Mouse (Mus musculus) neural tube, embryonic 15.5 days (tissue): ENCODE measurements at regions not wholly inside any gene's neighbourhood (a gene's known extent, or its start where the extent isn't known, plus 50 kb on each side); places are given as distances from the start of the nearest gene placed in this dataset.

ENCODE experiments used
- ATAC-seq: fragments of 200-750 bp; cut with Nextera tagmentation; 2 replicates; pipeline ENCODE4 v1.8.0; 2017; ENCODE audit warnings: mild to moderate bottlenecking, moderate TSS enrichment, moderate library complexity; ENCODE audit not compliant: low FRiP score
- H3K27ac ChIP-seq: fragments of 300-500 bp; sonication (generic); replicated peaks from 2 replicates; pipeline ENCODE4 v1.5.1; 2015; ENCODE audit warnings: mild to moderate bottlenecking, inconsistent platforms
- H3K27me3 ChIP-seq: fragments of 300-500 bp; sonication (generic); replicated peaks from 2 replicates; pipeline ENCODE4 v1.6.1; 2015; ENCODE audit warnings: inconsistent platforms
- H3K36me3 ChIP-seq: fragments of 300-500 bp; sonication (generic); 2 replicates; pipeline ENCODE4 v1.6.1; 2015; ENCODE audit warnings: inconsistent platforms
- H3K4me1 ChIP-seq: fragments of 300-500 bp; sonication (generic); 2 replicates; pipeline ENCODE4 v1.6.1; 2015; ENCODE audit warnings: inconsistent platforms
- H3K4me2 ChIP-seq: fragments of 300-500 bp; sonication (generic); 2 replicates; pipeline ENCODE4 v1.6.1; 2015; ENCODE audit warnings: inconsistent platforms, mild to moderate bottlenecking, moderate library complexity
- H3K4me3 ChIP-seq: fragments of 300-500 bp; sonication (generic); replicated peaks from 2 replicates; pipeline ENCODE4 v1.5.1; 2015; ENCODE audit warnings: mild to moderate bottlenecking, inconsistent platforms
- H3K9ac ChIP-seq: fragments of 300-500 bp; sonication (generic); replicated peaks from 2 replicates; pipeline ENCODE4 v1.6.1; 2015; ENCODE audit warnings: mild to moderate bottlenecking, inconsistent platforms
- H3K9me3 ChIP-seq: fragments of 300-500 bp; sonication (generic); replicated peaks from 2 replicates; pipeline ENCODE4 v1.6.1; 2016; ENCODE audit warnings: inconsistent platforms
- WGBS: fragments of 180-500 bp; shearing (Covaris S2); methylation state at CpG from one replicate; pipeline ENCODE4 v1.1.7; 2015; ENCODE audit warnings: mixed read lengths; 5-methylcytosine and 5-hydroxymethylcytosine counted together

- Histone ChIP-seq H3K9ac (no peak overlapping the region), H3K27me3 (no peaks in the 10 kb centered on the region), H3K27ac (no peak overlapping the region), H3K36me3 (no peaks in the 10 kb centered on the region), H3K9me3 (no peaks in the 10 kb centered on the region), H3K4me1 (no peaks in the 10 kb centered on the region), H3K4me2 (no peak overlapping the region), H3K4me3 (no peak overlapping the region)
- ATAC-seq, result no peak
- WGBS, result 87% methylated on average over 4 of the region's 4 CpGs
Observed at GRCm38 (mm10) chr14:76714727-76715126, 158.0 kb upstream of the Serp2 start.

- Histone ChIP-seq H3K9me3 (no peaks in the 10 kb centered on the region), H3K4me1 (no peaks in the 10 kb centered on the region), H3K36me3 (no peaks in the 10 kb centered on the region), H3K4me3 (no peak overlapping the region), H3K9ac (no peak overlapping the region), H3K4me2 (no peak overlapping the region), H3K27me3 (no peaks in the 10 kb centered on the region), H3K27ac (no peak overlapping the region)
- no peak for ATAC-seq
- 79% methylated on average over 7 of the region's 7 CpGs for WGBS
Observed at GRCm38 (mm10) chr14:76713946-76714345, 157.3 kb upstream of the Serp2 start.

GRCm38 (mm10) chr14:76708728-76709127, 152.0 kb upstream of the Serp2 start:
- H3K27me3 ChIP-seq, result no peaks in the 10 kb centered on the region
- no peak overlapping the region for H3K4me2 ChIP-seq
- H3K9ac ChIP-seq, result no peak overlapping the region
- H3K9me3 ChIP-seq, result no peaks in the 10 kb centered on the region
- WGBS, result 81% methylated on average over 11 of the region's 11 CpGs
- ATAC-seq, result no peak
- H3K36me3 ChIP-seq, result no peaks in the 10 kb centered on the region
- H3K4me3 ChIP-seq, result no peak overlapping the region
- no peak overlapping the region for H3K27ac ChIP-seq
- H3K4me1 ChIP-seq, result no peaks in the 10 kb centered on the region

GRCm38 (mm10) chr14:76703373-76703764, 146.7 kb upstream of the Serp2 start:
- Histone ChIP-seq H3K4me3 (no peak overlapping the region), H3K9ac (no peak overlapping the region), H3K4me2 (no peak overlapping the region), H3K4me1 (peaks cover 3% of the 10 kb centered on the region; the same call in 1 of the 2 replicates), H3K27me3 (no peaks in the 10 kb centered on the region), H3K9me3 (no peaks in the 10 kb centered on the region), H3K27ac (no peak overlapping the region), H3K36me3 (no peaks in the 10 kb centered on the region)
- 94% methylated on average over 7 of the region's 7 CpGs for WGBS
- ATAC-seq, result no peak

- Histone ChIP-seq H3K27me3 (no peaks in the 10 kb centered on the region), H3K4me3 (no peak overlapping the region), H3K4me2 (no peak overlapping the region), H3K4me1 (peaks cover 7% of the 10 kb centered on the region), H3K9me3 (no peaks in the 10 kb centered on the region), H3K9ac (no peak overlapping the region), H3K36me3 (no peaks in the 10 kb centered on the region), H3K27ac (no peak overlapping the region)
- ATAC-seq, result no peak
- WGBS, result 70% methylated on average over 8 of the region's 8 CpGs
Observed at GRCm38 (mm10) chr14:76702709-76703372, 146.2 kb upstream of the Serp2 start.

- no peak overlapping the region for H3K4me3 ChIP-seq
- H3K36me3 ChIP-seq, result no peaks in the 10 kb centered on the region
- WGBS, result 78% methylated on average over 14 of the region's 14 CpGs
- H3K4me2 ChIP-seq, result no peak overlapping the region
- no peaks in the 10 kb centered on the region for H3K27me3 ChIP-seq
- no peak overlapping the region for H3K27ac ChIP-seq
- H3K9ac ChIP-seq, result no peak overlapping the region
- no peaks in the 10 kb centered on the region for H3K9me3 ChIP-seq
- peaks cover 7% of the 10 kb centered on the region for H3K4me1 ChIP-seq
- no peak for ATAC-seq
Observed at GRCm38 (mm10) chr14:76701911-76702708, 145.4 kb upstream of the Serp2 start.

GRCm38 (mm10) chr14:76701304-76701703, 144.6 kb upstream of the Serp2 start:
- Histone ChIP-seq H3K9me3 (no peaks in the 10 kb centered on the region), H3K27ac (no peak overlapping the region), H3K4me3 (no peak overlapping the region), H3K4me1 (peaks cover 15% of the 10 kb centered on the region), H3K36me3 (no peaks in the 10 kb centered on the region), H3K4me2 (no peak overlapping the region), H3K27me3 (no peaks in the 10 kb centered on the region), H3K9ac (no peak overlapping the region)
- WGBS, result 88% methylated on average over 1 of the region's 1 CpGs
- no peak for ATAC-seq

- WGBS, result 90% methylated on average over 3 of the region's 3 CpGs
- H3K27me3 ChIP-seq, result no peaks in the 10 kb centered on the region
- no peak overlapping the region for H3K4me3 ChIP-seq
- ATAC-seq, result no peak
- H3K4me1 ChIP-seq, result peaks cover 16% of the 10 kb centered on the region
- H3K9me3 ChIP-seq, result no peaks in the 10 kb centered on the region
- H3K27ac ChIP-seq, result no peak overlapping the region
- no peaks in the 10 kb centered on the region for H3K36me3 ChIP-seq
- no peak overlapping the region for H3K4me2 ChIP-seq
- H3K9ac ChIP-seq, result no peak overlapping the region
Observed at GRCm38 (mm10) chr14:76700796-76701195, 144.1 kb upstream of the Serp2 start.

GRCm38 (mm10) chr14:76700190-76700589, 143.5 kb upstream of the Serp2 start:
- Histone ChIP-seq H3K27me3 (no peaks in the 10 kb centered on the region), H3K9me3 (no peaks in the 10 kb centered on the region), H3K4me3 (no peak overlapping the region), H3K4me1 (peaks cover 16% of the 10 kb centered on the region), H3K9ac (no peak overlapping the region), H3K4me2 (no peak overlapping the region), H3K36me3 (no peaks in the 10 kb centered on the region), H3K27ac (no peak overlapping the region)
- 89% methylated on average over 4 of the region's 4 CpGs for WGBS
- no peak for ATAC-seq

- peaks cover 16% of the 10 kb centered on the region for H3K4me1 ChIP-seq
- no peak overlapping the region for H3K9ac ChIP-seq
- no peaks in the 10 kb centered on the region for H3K9me3 ChIP-seq
- ATAC-seq, result no peak
- no peak overlapping the region for H3K4me3 ChIP-seq
- peak overlapping the region; percentile 0 for H3K27ac ChIP-seq
- no peaks in the 10 kb centered on the region for H3K27me3 ChIP-seq
- no peaks in the 10 kb centered on the region for H3K36me3 ChIP-seq
- H3K4me2 ChIP-seq, result no peak overlapping the region
- 40% methylated on average over 4 of the region's 4 CpGs for WGBS
Observed at GRCm38 (mm10) chr14:76698718-76699402, 142.2 kb upstream of the Serp2 start.

GRCm38 (mm10) chr14:76696729-76697128, 140.0 kb upstream of the Serp2 start:
- H3K9me3 ChIP-seq, result no peaks in the 10 kb centered on the region
- no peak overlapping the region for H3K4me3 ChIP-seq
- peak; percentile 60; the same call in 1 of the 2 replicates for ATAC-seq
- peaks cover 16% of the 10 kb centered on the region for H3K4me1 ChIP-seq
- H3K36me3 ChIP-seq, result no peaks in the 10 kb centered on the region
- H3K9ac ChIP-seq, result no peak overlapping the region
- no peaks in the 10 kb centered on the region for H3K27me3 ChIP-seq
- peak overlapping the region; percentile 60 for H3K27ac ChIP-seq
- WGBS, result 41% methylated on average over 4 of the region's 4 CpGs
- H3K4me2 ChIP-seq, result no peak overlapping the region
